Mouse (Mus musculus) spleen, adult 12 weeks (tissue): ENCODE data around the gene Amz2.

Experiments
- DNase-seq: peaks from one replicate; pipeline ENCODE4 v3.0.0; 2022; ENCODE audit warnings: low spot score

The Amz2 gene

DNA sequence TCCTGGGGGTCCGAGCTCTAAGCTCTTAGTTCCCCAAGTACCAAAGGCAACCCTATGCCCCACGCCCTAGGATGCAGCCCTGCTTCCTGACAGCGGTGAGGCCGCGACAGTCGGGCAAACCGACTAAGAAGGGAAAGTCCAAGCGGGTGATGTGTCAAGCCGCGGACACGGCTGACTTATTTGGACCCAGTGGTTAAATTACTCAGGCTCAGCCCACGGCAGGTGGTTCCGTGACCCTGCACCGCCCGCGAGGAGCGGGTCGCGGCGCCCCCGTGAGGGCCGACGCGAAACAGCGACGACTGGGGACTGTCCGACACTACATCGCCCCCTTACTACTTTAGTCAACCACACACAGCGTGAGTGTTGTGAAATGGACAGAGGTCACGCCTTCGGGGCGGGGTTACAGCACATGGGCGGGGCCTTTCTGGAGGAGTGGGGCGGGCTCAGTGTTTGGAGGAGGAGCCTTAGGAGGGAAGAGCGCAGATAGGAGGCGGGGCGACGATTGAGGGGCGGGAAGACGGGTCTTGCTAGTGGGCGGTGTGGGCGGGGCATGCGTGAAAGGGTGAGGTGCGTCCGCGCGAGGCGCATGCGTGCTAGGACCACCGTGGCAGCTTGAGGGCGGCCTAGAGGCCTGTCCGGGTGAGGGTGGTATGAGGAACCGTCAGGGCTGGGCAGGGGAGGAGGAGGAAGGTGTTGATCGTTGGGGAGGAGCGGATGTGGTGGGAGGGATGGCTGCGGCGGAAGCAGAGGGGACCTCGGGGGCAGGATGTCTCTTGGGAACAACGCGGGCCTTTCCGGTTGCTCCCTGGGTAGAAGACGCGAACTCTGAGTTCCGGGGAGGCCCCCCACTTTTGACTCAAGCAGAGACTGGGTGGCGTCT, at the start of gene Amz2:
TSS of gene Amz2 (plus strand) at position 555 of the 880 bp plus-strand sequence.
- peak; percentile 99 for DNase-seq

DNA sequence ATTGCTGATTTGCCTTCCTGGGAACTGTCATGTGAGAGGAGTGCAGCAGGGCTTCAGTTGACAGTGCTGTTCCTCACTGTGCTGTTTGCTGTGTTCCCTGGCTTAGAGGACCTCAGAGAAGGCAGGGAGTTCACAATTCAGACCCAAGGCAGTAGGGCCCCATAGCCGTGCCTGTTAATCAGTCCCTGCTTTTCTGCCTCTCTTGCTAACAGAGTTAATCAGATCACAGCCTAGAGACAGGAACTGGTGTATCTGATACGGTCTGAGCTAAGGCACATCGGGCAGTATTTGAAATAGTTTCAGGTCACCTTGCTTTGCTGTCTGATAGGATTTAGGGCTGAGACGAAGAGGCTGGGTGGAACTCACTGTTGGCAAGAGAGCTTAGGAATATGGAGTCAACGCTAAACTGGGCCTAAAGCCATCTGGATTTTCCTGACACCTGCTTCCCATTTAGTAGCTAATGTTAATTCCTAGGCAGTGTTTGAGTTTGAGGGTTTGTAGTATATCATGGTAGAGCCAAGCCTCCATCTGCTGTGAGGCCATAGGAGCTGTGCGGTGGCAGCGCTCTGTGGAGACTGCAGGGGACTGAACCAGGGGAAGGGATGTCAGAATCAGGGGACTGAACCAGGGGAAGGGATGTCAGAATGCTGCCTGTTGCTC, 49.1 kb upstream of the Amz2 start:
- no peak for DNase-seq

- no peak for DNase-seq
Measured at GRCm38 (mm10) chr11:109377477-109377876, 48.3 kb upstream of the Amz2 start.

- DNase-seq: no peak
Measured at GRCm38 (mm10) chr11:109378051-109378450, 47.7 kb upstream of the Amz2 start.

DNA sequence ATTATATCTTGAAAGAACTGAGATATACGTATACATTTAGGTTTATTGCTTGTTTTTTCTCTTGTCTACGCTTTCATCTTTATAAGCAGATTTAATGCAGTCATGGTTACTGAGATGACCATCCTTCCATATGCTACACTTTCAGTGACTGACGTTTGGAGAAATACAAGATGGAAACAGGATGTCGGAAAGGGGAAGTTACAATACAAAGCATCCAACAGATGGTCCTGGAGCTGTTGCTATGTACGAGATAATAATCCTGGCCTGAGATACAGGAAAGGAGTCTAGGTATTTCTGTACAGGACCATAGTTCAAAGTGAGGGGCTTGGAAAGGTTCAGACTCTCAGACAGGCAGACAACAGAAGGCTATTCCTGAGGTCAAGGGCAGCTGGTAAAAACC, 45.1 kb upstream of the Amz2 start:
- no peak for DNase-seq

GRCm38 (mm10) chr11:109385296-109385695, 40.5 kb upstream of the Amz2 start:
- no peak for DNase-seq

- no peak for DNase-seq
Measured at GRCm38 (mm10) chr11:109389046-109389445, 36.7 kb upstream of the Amz2 start.

DNA sequence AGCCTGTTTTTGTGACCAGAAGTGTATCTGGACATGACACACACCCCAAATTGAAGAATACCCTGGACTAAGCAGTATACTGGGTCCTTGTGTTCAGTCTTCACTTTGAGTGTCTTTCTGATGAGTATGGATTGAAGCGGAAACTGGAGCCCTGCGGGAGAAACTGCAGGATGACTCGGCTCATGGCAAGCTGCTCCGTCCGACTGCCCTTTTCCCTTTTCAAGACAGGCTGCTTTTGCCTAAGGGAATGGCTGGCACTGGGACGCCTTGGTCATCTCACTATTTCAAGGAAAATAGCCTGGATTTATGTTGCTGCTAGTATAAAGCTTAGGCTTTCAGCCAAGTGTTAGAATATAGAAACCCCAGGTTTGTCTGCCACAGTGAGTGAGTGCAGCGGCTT, 34.5 kb upstream of the Amz2 start:
- no peak for DNase-seq

DNA sequence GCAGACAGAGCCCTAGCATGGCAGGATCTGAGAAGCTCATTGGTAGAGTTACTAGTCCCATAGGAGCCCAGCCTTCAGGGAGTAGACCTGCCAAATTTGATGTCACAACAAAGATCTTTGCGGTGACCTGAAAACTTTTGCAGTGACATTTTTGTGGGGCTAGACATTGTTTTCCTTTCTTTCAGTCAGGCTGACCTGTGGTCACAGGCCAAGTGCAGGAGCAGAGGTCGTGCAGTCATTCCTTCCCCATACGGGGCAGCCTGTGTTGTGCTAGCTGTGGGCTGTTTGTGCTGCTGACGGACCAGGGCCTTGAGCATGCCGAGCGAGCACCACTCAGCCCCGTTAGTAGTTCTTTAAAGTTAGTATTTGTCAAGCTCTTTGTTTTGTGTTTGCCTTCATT, 34.0 kb upstream of the Amz2 start:
- no peak for DNase-seq

DNA sequence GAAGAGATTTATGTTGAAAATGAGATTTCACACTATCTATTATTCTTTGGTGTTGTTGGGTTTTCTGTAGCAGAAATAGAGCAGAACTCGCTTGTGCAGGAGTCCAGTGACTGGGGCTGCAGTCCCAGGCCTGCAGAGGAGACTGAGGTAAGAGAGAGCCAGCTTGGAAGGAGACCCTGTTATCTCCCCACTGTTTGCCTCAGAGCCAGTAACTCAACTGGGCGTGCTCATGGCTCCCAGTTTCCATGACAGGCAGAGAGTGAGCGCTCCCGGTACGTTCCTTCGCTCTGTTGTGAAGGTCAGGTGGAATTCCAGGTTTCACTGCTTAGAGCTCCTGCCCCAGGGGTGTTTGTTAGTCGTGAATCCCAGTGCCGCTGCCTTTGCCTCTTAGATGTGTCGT, 33.1 kb upstream of the Amz2 start:
- no peak for DNase-seq

DNA sequence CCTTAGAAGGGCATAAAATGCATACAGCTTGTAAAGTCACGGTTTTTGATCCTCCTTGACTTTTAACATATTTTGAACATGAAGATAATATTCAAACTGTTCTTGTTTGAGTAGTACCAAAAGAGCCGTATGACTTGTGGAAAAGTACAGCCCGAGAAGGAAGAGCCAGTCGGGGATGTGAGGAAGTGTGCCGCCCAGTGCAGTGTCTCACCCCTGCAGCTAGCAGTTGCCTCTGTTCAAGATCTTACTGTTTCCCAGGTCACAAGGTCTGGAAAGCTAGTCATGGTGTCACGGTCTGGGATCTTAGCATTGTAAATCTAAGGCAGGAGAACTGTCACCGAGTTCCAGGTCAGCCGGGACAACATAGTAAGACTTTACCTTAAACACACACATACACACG, 31.0 kb upstream of the Amz2 start:
- DNase-seq: no peak

- no peak for DNase-seq
Measured at GRCm38 (mm10) chr11:109395291-109395690, 30.5 kb upstream of the Amz2 start.

GRCm38 (mm10) chr11:109406431-109406830, 19.3 kb upstream of the Amz2 start:
- no peak for DNase-seq

DNA sequence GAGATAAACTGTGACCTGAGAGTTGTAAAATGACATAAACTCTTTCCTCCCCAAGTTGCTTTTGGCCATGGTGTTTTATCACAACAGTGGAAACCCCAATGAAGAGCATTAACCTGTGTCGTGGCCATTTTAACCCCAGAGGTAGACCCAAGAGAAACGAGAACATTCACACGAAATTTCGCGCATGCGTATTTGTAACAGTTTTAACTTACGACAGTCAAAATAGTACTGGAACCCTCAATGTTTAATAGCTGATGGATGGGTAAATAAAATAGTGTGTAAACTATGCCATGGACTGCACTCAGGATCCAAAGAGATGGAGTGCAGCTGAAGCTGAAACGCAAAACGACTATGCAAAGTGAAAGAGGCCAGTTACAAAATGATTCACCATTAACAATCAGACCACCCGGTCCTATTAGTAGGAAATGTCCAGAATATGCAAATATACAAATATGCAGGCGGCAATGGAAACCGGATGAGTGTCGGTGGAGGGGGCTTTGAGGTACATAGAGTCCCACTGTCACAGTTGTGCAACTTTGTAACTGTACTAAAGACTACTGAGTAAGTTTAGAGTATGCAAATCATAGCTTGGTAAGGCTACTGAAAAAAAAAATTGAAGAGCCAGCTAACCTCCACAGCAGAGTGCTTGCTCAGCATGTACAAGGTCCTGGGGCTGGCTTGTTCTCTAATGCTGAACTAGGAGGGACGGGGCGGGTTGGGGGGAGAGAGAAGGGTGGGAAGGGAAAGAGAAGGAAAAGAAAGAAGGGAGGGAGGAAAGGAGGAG, 15.4 kb upstream of the Amz2 start:
- DNase-seq: no peak

DNA sequence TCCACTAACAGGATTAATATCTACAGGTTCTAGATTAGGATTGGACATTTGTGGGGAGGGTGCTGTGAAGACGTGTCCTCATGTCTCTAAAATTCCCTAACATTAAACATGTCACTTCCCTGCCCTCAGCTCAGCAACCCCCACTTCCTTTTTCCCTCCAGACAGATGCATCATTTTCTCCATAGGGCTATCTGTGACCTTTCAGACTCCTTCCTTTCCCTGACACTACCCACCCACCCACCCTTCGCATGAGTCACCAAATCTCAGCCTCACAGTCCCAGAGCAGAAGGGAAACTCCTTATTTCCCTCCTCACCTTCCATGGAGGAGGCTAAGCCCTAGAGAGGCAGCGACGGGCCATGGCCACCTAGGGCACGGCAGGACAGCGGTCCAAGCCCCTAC, 12.1 kb upstream of the Amz2 start, which contains the start of gene 9930022D16Rik:
TSS of gene 9930022D16Rik (plus strand) at position 301 of the 400 bp plus-strand sequence.
- no peak for DNase-seq

- DNase-seq: no peak
Measured at GRCm38 (mm10) chr11:109414802-109415201, 10.9 kb upstream of the Amz2 start.

GRCm38 (mm10) chr11:109416709-109417420, 8.9 kb upstream of the Amz2 start:
- no peak for DNase-seq

DNA sequence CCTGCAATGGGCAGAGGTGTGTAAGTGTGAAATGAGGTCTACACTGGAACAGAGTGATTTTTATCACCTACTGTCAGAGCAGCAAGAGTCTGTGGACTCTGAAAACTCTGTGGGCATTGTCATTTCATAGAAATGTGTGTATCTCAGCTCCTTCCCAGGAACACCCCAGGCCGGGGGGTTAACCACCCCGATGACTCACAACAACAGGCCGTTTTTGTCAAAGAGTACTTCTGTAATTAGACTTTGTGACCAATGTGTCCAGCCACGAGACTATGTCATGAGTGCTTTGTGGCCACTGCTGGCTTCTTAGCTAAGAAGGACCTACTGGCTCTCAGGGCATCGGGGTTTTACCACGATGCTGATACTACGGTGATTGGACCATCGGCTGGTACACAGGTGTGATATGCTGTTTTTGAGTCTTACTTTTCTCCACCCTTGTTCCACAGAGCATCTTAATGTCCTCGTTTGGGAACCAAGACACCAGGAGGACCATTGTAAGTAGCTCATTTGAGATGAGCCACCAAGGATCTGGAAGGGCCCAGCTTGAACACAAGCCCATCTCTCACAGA, 8.2 kb upstream of the Amz2 start:
- no peak for DNase-seq

DNA sequence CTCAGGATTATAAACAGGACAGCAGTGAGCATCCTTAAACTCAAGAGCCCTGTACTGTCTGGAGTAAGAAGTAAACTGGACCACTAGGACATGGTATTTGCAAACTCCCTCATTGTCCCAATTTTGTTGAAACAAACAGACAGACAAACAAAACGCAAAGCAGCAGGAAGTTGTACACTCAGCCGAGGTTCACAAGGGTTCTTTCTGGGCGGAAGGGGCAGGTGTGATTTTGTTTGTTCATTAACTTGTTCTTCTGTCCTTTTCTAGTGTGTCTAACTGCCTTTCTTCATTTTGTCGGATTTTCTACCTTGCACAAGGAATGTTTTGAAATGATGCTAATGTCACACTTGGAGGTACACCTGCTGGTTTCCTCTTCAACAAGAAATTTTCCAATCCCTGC, 6.3 kb upstream of the Amz2 start:
- DNase-seq: no peak

- DNase-seq: peak; percentile 58
Measured at GRCm38 (mm10) chr11:109419961-109420566, 5.7 kb upstream of the Amz2 start.

DNA sequence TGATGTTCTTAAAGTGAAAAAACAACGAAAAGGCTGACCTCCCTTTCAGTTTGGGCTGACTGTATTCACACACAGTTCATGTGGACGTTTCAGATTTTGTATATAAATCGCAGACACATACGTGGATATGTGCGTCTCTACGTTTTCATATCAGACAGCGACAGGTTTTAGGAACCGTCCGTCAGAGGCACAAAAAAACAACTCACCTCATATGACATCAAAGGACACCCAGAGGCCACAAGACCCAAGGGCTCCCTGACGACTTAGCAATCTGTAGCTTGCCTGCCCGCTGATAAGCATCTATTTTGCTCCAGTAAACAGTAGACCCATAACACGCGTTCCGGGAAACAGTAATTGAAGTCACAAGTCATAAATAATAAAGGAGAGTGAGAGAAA, 5.2 kb upstream of the Amz2 start:
- no peak for DNase-seq
